Mouse (Mus musculus) gonadal fat pad, adult 2 months (tissue): ENCODE results near the gene Slc16a8. TPM values are rescaled to one million over a fixed set of nuclear protein-coding genes. Genes with fewer than 3 reads are reported as not detected.
"Not testable (repeated sequence)": the region's sequence is repeated elsewhere in the genome, so short reads cannot be mapped to it uniquely, and the experiment has no call there.

Source experiments
- DNase-seq: peaks from one replicate; pipeline ENCODE4 v3.0.0-alpha.2; 2012; ENCODE audit warnings: low read depth
- polyA plus RNA-seq: library from polyadenylated mRNA; depleted of rRNA; stranded (reverse); fragments of >200 nt; gene quantifications from 2 replicates; pipeline ENCODE4 v1.2.3, GENCODE M21; 2012

Slc16a8 gene
- polyA plus RNA-seq, 1 experiment = 0.26 TPM

DNA sequence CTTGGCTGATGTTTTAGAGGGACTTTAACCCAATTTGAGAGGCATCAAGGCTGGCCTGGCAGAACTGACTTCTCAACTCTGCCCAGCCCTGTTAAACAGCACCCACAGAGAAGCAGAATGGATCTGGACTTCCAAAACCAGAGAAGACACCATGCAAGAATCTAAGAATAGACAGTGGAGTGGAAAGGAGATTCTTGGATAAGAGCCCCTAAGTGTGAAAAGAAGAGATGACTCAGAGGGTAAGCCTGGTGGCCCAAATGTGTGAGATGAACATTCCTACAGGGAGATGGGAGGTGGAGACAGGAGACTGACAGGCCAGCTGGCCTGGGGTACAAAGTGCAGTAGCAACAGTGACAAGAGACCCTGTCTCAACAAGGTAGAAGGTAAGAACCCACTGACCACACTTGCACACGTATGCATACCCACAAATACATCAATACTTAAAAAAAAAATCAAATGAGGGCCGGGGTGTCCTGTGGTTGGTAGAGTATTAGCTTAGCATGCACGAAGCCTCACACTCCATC, 8.3 kb upstream of the Slc16a8 start:
- no peak for DNase-seq

DNA sequence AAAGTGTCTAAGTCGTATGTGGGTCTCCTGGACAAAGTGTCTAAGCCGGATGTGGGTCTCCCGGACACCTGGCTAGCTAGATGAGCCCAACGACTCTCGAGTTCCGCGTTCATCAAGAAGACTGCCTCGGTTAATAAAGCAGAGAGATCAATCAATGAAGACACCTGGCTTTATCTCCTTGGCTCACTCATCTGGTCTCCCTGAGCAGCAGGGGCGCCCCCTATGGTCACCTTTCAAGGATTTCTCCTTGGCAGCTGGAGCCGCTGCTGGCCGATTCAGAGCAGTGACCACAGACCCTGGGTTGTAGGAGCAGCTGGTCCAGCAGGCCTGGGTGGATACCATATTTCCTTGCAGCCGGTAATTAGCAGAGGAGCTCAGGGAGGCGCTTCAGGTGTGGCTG, 7.8 kb upstream of the Slc16a8 start:
- DNase-seq = no peak

DNA sequence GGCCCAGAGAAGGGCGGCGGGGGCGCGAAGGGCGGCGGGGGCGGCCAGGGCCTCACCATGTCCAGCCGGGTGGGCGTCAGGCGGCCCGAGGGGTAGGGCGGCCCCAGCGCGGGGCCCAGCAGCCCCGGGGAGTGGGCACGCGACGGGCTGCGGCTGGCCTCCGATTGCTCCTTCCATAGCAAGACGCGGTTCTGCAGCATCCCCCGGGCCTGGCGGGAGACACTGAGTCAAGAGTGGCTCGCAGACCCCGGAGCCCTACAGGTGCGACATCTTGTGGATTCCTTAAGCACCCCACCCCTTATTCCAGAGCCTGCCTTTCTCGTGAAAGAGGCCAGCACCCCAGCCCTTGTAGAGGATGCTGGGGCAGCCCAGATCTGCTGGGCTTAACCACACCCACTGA, 7.2 kb upstream of the Slc16a8 start:
- DNase-seq = no peak

DNA sequence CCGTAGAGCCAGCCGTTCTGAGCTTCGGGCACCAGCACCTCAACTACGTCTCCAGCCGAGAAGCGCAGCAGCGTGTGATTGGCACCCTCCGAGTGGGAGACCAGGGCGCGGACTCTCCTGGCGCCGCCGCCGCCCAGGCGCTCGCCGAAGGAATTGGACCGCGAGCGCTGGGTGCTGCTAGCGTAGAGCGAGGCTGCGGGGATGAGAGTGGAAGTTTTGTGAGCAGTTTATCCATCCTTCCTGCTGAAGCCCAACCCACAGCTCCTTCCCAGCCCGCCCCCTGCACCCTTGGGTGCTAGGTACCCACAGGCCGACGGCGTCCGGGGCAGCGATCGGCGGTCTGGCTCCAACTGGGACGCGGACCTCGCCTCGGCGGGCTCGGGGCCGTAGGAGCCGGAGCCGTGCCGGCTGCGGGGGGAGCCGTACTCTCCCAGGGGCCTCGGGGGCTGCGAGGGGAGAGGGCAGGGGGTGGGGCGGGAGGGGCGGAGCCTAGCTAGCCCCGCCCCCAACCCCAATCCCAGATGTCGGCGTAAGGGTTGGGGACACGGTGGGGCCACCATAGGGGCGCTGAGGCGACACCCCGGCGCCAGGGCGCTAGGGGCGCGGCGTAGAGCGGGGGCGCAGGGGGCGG, 6.6 kb upstream of the Slc16a8 start:
- no peak for DNase-seq

DNA sequence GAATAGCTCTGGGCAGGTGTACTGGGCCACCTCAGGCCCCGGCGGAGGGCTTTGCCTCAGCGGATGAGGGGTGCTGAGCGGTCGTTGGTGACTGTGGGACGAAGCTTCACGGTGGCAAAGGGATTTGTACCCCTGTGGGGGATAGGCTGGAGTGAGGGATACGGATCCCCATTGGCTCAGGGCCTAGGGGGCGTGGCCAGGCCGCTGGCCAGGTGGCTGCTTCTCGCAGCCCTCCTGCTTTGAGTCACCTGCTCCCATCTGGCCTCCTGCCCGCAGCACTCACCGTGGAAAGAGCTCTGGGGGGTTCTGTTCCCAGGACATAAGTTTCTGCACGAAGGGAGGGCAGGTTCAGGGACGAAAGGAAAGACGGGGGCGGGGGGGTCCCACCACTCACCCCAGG, 4.0 kb upstream of the Slc16a8 start:
- DNase-seq = no peak

DNA sequence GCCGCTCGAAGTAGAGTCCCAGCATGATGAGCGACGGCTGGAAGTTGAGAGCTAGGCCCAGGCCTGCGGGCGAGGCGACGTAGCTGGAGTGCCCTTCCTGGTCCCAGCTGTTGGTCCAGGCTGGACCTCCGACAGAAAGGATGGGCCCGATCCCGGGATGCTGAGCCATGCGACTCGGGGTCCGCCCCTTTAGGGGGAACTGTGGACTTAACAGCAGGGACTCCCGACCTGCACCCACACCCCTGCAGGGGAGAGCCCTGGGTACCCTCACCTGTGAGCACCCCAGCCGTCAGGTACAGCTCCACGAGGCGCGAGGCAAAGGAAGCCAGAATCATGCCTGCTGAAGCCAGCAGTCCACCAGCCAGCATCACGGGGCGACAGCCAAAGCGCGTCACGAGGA, 2.0 kb downstream of the Slc16a8 start:
- DNase-seq = no peak

DNA sequence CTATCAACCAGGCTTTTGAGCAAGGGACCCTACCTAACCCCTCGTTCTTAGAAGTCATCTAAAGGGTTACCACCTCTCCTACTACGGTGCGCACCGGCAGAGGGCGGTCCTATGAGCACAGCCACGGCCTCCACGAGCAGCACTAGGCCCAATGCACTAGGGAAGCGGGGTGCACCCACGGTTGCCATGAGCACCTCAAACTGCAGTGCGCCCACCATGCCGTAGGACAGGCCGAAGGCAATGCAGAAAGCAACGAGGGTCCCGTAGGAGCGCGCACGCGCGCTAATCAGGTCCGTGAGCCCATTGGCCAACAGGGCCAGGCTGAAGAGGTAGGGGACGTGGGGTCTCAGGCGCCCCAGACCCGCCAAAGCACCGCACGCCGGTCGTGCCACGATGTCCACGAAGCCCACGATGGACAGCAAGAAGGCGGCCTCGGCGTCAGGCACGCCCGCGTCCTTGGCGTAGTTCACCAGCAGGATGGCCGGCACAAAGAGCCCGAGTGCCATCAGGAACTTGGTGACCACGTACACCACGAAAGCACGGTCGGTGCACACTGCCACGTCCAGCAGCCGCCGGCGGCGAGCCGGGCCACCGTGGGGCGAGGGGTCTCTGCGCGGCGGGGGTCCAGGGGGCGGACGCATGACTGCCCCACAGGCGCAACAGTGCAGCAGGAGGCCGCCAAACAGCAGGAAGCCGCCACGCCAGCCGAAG, 2.6 kb downstream of the Slc16a8 start:
- DNase-seq = no peak

DNA sequence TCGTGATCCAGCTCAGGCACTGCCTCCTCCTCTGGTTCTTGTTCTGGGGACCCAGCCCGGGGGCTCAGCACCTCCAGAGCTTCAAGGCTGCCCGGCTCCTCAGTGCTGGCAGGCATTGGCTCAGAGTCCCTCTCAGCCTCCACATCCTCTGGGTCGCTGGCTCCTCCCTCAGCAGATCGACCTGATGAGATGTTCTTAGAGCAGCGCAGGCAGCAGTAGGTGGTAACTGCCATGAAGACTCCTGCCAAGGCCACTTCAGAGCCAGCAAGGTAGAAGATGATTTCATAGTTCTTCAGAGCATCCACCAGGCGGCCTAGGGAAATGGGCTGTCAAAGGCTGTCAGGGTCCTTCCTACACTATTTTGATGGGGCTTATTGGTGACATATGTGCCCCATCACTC, 3.4 kb downstream of the Slc16a8 start:
- DNase-seq = no peak

DNA sequence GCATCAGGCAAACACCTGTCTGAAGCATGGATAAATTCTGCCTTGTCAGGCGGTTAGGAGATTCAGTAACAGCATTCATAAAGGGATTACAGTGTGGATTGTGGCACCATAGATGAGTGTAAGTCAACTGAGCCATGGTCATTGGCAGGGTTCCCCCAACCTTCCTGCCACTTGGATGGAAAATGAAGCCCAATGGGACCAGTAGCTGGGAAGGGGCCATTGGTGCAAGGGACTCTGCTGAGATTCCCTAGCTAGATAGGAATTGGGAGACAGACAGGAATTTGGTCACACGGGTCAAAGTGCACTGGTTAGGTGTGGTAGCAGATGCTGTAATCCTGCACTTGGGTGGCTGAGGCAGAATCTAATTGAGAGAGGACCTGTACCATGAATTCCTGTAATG, 4.3 kb downstream of the Slc16a8 start:
- DNase-seq = no peak

DNA sequence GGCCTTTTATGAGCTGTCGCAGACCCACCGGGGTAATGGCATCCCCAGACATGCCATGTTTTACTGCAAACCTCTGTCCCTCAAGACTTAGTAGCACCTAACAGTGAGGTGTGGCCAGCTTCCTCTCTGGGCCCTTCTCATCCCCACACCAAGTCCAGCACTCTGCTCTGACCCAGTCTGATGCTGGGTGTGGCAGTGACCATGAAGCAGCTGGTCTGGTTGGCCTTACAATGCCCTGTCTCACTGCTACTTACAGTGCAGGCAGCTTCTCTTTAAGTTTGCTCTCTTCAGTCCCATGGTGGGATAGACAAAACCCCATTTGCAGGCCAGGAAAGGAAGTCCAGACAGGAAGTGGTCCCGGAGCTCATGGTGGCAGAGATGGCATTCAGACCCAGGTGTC, 9.2 kb downstream of the Slc16a8 start:
- no peak for DNase-seq

DNA sequence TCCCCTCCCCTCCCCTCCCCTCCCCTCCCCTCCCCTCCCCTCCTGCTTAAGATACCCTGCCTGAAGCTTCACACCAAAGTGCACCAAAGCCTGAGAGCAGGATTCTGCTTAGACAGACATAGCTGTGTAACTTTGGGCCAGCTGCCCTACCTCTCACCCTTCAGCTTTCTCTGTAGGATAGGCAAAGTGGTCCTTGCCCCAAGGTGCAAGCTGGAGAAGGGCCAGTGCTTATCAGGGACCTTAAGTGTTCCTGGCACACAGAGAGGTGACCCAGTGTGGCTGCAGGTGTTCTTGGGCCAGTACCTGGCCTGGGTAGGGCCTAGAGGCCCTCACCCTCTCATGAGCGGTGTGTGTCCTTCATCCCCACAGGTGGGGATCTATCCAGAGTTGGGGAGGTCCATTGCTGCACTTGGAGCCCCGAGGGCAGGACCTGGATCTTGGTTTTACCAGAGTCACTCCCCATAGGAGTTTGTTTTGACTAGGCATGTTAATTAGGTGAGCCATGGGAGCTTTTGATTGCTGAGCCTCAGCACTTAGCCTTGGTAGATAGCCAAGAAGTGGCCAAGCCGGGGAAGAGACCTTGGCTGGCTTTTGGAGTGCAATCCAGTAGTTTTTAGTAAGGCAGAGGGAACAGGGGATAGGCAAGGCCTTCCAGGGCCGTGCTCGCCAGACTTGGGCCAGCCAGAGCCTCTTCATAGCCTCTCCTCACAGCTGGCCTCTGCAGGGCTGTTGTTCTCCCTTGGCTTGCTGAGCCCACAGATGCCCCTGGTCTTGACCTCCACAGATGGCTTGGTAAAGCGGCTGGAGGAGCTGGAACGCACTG, 10.3 kb downstream of the Slc16a8 start:
- no peak for DNase-seq

DNA sequence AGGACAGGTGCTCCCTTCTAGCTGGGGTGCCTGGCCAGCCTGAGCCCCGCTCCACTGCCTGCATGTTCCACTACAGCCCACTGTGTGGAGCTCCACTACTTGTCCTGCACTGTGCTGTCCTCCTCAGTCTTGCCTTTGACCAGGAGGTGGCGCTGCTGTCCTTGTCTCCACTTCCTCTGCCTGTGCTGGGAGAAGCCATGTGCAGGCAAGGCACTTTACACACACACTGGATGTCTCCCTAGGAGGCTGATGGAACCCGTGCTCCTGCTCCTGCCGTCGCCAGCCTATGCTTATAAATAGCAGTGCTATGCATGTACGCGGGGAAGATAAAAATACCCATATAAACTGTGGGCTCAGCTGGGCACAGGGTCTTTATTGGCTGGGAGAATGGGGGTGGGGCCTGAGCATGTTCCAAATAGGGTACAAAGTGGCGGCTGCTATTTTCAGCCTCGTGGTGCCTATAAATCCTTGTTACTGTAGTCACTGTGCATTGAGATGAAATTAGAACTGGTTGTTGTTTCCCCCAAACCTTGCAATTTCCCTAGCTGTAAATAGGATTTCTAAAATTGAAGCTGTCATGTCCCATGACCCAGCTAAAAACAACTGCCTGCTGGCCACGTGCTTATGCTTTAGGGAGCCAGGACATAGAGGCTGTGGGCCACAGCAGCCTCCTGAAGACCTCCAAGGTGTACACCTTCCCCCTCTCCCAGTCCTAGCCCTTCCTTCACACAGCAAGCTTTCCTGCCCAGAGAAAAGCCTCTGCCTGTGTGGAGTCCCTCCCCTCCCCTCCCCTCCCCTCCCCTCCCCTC, 11.1 kb downstream of the Slc16a8 start:
- DNase-seq = no peak

DNA sequence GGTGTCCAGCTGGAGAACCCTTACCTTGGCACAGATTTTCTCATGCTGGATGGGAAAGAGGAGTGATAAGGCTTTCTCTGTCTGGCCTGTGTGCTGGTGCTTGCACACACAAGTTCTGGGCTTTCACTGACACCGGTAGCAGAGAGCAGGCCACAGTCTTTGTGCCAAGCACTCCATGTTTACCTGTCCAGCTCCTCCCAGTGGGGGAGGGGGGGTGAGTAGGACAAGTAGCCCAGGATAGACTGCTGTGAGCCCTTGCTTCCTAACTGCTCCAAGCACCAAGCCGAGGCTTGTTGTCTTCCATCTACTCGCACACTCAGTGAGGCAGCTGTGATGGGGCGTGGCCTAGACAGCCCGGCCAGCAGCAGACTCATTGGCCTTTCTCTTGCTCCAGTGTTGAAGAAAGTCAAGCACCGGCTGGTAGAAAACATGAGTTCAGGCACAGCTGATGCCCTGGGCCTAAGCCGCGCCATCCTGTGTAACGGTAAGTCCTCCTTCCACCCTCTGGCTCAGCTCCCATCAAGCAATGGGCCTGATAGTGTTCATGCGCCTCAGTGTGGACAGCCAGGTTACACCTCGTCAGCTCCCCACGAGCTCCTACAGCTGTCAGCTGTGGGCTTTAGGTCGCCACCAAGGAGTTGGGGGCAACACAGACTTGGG, 11.9 kb downstream of the Slc16a8 start:
- no peak for DNase-seq

DNA sequence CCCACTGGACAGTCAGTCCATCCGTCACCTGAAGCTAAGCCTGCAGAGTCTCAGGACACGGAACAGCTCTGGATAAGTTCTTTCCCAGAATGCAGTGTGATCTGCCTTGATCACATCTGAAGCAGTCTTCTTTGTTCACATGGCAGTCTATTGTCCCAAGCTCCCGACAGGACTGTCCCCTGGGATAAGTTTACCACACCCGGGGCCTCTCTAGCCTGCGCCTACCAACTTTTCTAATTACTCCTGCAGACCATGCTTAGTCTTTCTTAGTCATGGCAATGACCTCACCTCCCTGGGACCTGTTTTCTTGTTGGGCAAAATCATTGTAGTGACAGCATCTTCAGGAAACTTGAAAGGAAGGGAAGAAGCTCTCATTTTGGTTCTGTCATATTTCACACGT, 16.5 kb downstream of the Slc16a8 start:
- no peak for DNase-seq

DNA sequence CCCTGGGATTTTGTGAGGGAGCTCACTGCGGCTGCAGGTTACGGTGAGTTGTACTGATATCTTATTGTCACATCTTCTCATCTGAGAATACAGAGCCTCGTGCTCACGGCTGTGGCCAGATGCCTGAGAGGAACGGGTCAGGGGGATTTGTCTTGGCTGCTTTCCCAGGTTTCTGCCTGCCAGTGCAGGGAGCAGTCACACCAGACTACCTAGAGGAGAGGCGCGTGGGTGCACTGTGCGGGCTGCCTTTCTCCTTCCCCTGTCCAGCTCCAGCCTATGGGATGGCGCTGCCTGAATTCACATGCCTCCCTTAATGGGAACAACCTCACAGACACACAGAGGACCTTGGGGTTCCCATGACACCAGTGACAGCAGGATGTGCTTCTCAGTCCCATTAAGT, 19.3 kb downstream of the Slc16a8 start:
- DNase-seq = no peak

DNA sequence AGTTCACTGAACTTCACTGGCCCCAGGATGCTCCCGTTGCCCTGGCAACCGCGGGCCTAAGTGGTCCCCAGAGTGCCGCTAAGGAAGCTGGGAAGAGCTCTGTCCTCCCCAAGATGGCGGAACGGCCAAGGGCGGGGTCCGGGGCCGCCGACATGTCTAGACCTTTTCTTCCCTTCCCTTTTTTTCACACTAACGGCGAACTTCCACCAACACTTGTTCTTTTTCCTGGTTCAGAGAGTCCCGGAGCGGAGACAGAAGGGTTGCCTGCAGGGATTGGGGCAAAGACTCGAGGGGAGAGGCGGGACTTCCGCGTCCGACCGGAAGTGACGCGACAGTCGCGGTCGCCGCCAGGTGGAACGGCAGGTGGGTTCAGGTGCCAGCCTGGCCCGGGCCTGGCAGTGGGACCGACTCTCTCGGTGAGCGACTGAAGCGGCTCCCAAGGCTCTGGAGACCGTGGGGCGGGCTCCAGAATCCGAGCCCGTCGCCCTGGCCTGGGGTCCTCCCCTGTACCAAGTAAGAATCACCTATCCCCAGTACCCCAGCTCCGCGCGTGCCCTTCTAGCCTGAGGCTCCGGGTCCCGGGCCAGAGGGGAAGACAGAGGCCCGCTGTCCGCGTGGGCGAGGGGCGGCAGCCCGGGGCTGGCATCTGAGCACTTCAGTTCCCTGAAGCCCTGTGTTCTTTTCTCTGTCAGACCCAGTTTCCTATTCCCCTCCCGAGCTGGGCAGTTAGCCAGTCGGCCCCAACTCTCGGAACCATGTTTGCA, 25.3 kb downstream of the Slc16a8 start, which contains the start of the genes Pick1 and Gm49486:
Gene Pick1 (plus strand): TSS at position 116 of the 764 bp plus-strand sequence.
Gene Gm49486 (plus strand): TSS at position 334 of the 764 bp plus-strand sequence.
- no peak for DNase-seq

DNA sequence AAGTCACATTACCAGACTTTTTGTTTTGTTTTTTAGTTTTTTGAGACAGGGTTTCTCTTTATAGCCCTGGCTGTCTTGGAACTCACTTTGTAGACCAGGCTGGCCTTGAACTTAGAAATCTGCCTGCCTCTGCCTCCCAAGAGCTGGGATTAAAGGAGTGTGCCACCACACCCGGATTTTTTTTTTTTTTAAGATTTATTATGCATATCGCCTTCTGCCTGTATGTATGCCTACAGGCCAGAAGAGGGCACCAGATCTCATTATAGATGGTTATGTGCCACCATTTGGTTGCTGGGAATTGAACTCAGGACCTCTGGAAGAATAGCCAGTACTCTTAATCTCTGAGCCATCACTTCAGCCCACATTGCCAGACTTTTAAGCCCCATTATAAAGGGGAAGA, 28.8 kb downstream of the Slc16a8 start:
- DNase-seq = not testable (repeated sequence)

DNA sequence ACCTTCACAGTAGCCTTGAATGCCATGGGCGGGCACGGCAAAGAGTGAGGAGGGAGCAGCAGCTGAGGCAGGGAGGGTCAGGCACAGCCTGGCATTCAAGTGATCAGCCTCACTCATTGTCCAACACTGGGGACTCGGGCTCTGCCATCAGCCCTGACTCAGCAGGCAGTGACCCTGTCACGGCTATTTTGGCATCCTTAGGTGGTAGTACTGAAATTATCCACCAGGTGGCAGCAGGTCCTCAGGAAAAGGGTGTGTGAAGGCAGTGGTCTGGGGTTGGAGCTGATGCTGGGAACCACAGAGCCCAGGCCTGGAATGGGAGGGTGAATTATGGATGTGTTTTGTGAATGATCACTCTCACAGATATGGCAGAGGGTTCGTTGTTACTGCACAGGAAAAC, 29.9 kb downstream of the Slc16a8 start:
- DNase-seq = no peak

DNA sequence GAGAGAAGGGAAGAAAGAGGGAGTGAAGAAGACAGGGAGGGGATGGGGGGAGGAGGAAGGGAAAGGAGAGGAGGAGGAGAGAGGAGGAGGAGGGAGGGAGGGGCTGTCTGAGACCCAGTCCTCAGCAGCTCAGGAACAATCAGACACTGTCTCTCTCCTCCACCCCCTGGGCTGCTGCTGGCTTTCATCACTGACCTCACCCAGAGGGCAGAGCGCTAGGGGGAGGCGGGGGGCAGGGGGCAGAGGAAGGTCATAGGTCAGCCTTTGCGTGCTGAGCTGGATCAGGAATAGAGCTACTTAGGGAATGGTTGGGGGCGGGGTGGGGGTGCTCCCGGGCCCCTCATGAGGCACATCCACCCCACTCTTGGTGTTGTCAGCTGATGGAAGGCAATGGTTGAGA, 30.9 kb downstream of the Slc16a8 start:
- no peak for DNase-seq

DNA sequence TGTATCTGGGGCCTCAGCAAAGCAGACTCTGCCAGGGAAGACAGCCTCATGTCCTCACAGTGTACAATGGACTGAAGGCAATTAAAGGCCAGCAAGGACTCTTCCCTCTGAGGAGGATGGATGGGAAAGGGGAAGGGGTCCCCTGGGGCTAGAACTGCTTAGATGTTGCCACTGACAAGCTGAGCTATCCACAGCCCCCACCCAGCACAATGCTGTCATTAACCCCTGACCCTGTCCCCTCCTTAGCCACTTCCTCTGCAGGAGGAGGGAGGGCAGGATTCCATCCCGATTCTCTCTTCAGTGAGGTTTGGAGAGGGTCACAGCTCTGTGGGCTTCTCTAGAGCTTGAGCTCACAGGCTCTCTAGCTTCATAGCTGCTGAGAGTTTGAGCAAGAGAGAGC, 35.0 kb downstream of the Slc16a8 start:
- no peak for DNase-seq
